Mouse (Mus musculus): ENCODE measurements at regions not wholly inside any gene's neighbourhood (a gene's known extent, or its start where the extent isn't known, plus 50 kb on each side); places are given as distances from the start of the nearest gene placed in this dataset.

- no peak for DNase-seq
Observed at GRCm38 (mm10) chr19:23044510-23045464, 96.2 kb upstream of the Klf9 start.

GRCm38 (mm10) chr19:23051456-23051855 lies 89.6 kb upstream of the Klf9 start:
- no peak for DNase-seq

- no peak for DNase-seq
Observed at GRCm38 (mm10) chr19:23054440-23054839, 86.6 kb upstream of the Klf9 start.

GRCm38 (mm10) chr19:23055916-23056805 lies 84.9 kb upstream of the Klf9 start:
- no peak for DNase-seq

- DNase-seq, result peak; percentile 45
Observed at GRCm38 (mm10) chr19:23056851-23057707, 83.9 kb upstream of the Klf9 start.

- no peak for DNase-seq
Observed at GRCm38 (mm10) chr19:23057739-23058501, 83.1 kb upstream of the Klf9 start.

- DNase-seq, result no peak
Observed at GRCm38 (mm10) chr19:23058502-23058900, 82.5 kb upstream of the Klf9 start.

GRCm38 (mm10) chr19:23061081-23061640 lies 79.9 kb upstream of the Klf9 start:
- no peak for DNase-seq

GRCm38 (mm10) chr19:23061906-23062305 lies 79.1 kb upstream of the Klf9 start:
- no peak for DNase-seq

GRCm38 (mm10) chr19:23062851-23063250 lies 78.2 kb upstream of the Klf9 start:
- no peak for DNase-seq

GRCm38 (mm10) chr19:23065548-23065947 lies 75.5 kb upstream of the Klf9 start:
- no peak for DNase-seq

GRCm38 (mm10) chr19:23066726-23067125 lies 74.3 kb upstream of the Klf9 start:
- no peak for DNase-seq

- no peak for DNase-seq
Observed at GRCm38 (mm10) chr19:23068600-23068999, 72.4 kb upstream of the Klf9 start.

GRCm38 (mm10) chr19:23069656-23070055 lies 71.4 kb upstream of the Klf9 start:
- no peak for DNase-seq

- DNase-seq, result no peak
Observed at GRCm38 (mm10) chr19:23071000-23071399, 70.0 kb upstream of the Klf9 start.

GRCm38 (mm10) chr19:23074602-23075570 lies 66.1 kb upstream of the Klf9 start:
- no peak for DNase-seq

GRCm38 (mm10) chr19:23075790-23076189 lies 65.2 kb upstream of the Klf9 start:
- DNase-seq, result no peak

- no peak for DNase-seq
Observed at GRCm38 (mm10) chr19:23085173-23085660, 55.8 kb upstream of the Klf9 start.

- no peak for DNase-seq
Observed at GRCm38 (mm10) chr19:23087575-23087974, 53.5 kb upstream of the Klf9 start.

- no peak for DNase-seq
Observed at GRCm38 (mm10) chr19:23089081-23089480, 51.9 kb upstream of the Klf9 start.
